Comparison of ENCODE assay signal across 17 mouse cellular contexts in genomic region chr5:128102556-128102955, GRCm38 (mm10).
"Had no signal": no experiment of that assay in that cellular context is flagged by ENCODE, and none has a peak within 500 bp of the region (broad histone marks: within the 10 kb centered on the region; RNA-seq: fewer than 3 reads in every experiment).

No protein-coding gene starts in this region.

- H3K4me3 ChIP-seq: lung, embryonic 15.5 days; megakaryocyte, embryonic 14.5 days; midbrain, embryonic 13.5 days; midbrain, embryonic 15.5 days; neural tube, embryonic 12.5 days; stomach, embryonic 15.5 days had no signal

- H3K9me3 ChIP-seq: midbrain, embryonic 15.5 days; neural tube, embryonic 12.5 days; stomach, embryonic 15.5 days had no signal

- H3K27ac ChIP-seq: lung, embryonic 15.5 days; macrophage; midbrain, embryonic 13.5 days; midbrain, embryonic 15.5 days; neural tube, embryonic 12.5 days; stomach, embryonic 15.5 days; stomach, postnatal 0 days had no signal

- H3K9ac ChIP-seq: liver, postnatal 0 days; lung, embryonic 15.5 days; midbrain, embryonic 13.5 days; midbrain, embryonic 15.5 days; neural tube, embryonic 12.5 days; stomach, embryonic 15.5 days had no signal

- H3K36me3 ChIP-seq: lung, embryonic 15.5 days; midbrain, embryonic 13.5 days; midbrain, embryonic 15.5 days; neural tube, embryonic 12.5 days; stomach, embryonic 15.5 days had no signal

- ATAC-seq: liver, postnatal 0 days; lung, postnatal 0 days; midbrain, embryonic 13.5 days; midbrain, embryonic 15.5 days had no signal

- H3K27me3 ChIP-seq: lung, embryonic 15.5 days; megakaryocyte, embryonic 14.5 days; midbrain, embryonic 13.5 days; midbrain, embryonic 15.5 days; neural tube, embryonic 12.5 days; stomach, embryonic 15.5 days had no signal

- H3K4me1 ChIP-seq: lung, embryonic 15.5 days; megakaryocyte, embryonic 14.5 days; midbrain, embryonic 13.5 days; midbrain, embryonic 15.5 days; neural tube, embryonic 12.5 days; stomach, embryonic 15.5 days had no signal

- H3K4me2 ChIP-seq: lung, embryonic 15.5 days; midbrain, embryonic 11.5 days; midbrain, embryonic 13.5 days; midbrain, embryonic 15.5 days; neural tube, embryonic 12.5 days; stomach, embryonic 15.5 days had no signal

- DNase-seq: liver, postnatal 0 days; lung, adult 2 months; lung, postnatal 14 days; lung, postnatal 36 days; thymus, adult 2 months; thymus, postnatal 25 days; thymus, postnatal 4 days had no signal
